Mouse (Mus musculus): ENCODE measurements around the gene Atp2b1.

Atp2b1 gene

GRCm38 (mm10) chr10:98916011-98916780, 2.0 kb downstream of the Atp2b1 start:
- no peak for DNase-seq (ENCODE audit: low spot score)

GRCm38 (mm10) chr10:98916781-98917340, 2.7 kb downstream of the Atp2b1 start:
- DNase-seq (ENCODE audit: low spot score): no peak

- DNase-seq (ENCODE audit: low spot score): no peak
Measured at GRCm38 (mm10) chr10:98925081-98925480, 10.9 kb downstream of the Atp2b1 start.

- no peak for DNase-seq (ENCODE audit: low spot score)
Measured at GRCm38 (mm10) chr10:98926991-98927390, 12.8 kb downstream of the Atp2b1 start.

GRCm38 (mm10) chr10:98929444-98929843, 15.2 kb downstream of the Atp2b1 start:
- DNase-seq (ENCODE audit: low spot score): no peak

- no peak for DNase-seq (ENCODE audit: low spot score)
Measured at GRCm38 (mm10) chr10:98930143-98930542, 15.9 kb downstream of the Atp2b1 start.

- no peak for DNase-seq (ENCODE audit: low spot score)
Measured at GRCm38 (mm10) chr10:98940137-98940536, 25.9 kb downstream of the Atp2b1 start.

- DNase-seq (ENCODE audit: low spot score): no peak
Measured at GRCm38 (mm10) chr10:98940799-98941198, 26.6 kb downstream of the Atp2b1 start.

- DNase-seq (ENCODE audit: low spot score): no peak
Measured at GRCm38 (mm10) chr10:98941991-98942390, 27.8 kb downstream of the Atp2b1 start.

- no peak for DNase-seq (ENCODE audit: low spot score)
Measured at GRCm38 (mm10) chr10:98942999-98943398, 28.8 kb downstream of the Atp2b1 start.

GRCm38 (mm10) chr10:98943894-98944293, 29.7 kb downstream of the Atp2b1 start:
- DNase-seq (ENCODE audit: low spot score): no peak

GRCm38 (mm10) chr10:98946031-98946791, 32.0 kb downstream of the Atp2b1 start:
- no peak for DNase-seq (ENCODE audit: low spot score)

- DNase-seq (ENCODE audit: low spot score): no peak
Measured at GRCm38 (mm10) chr10:98947206-98947605, 33.0 kb downstream of the Atp2b1 start.

GRCm38 (mm10) chr10:98948096-98948495, 33.9 kb downstream of the Atp2b1 start:
- no peak for DNase-seq (ENCODE audit: low spot score)

- no peak for DNase-seq (ENCODE audit: low spot score)
Measured at GRCm38 (mm10) chr10:98949750-98950149, 35.5 kb downstream of the Atp2b1 start.

- no peak for DNase-seq (ENCODE audit: low spot score)
Measured at GRCm38 (mm10) chr10:98951286-98952270, 37.4 kb downstream of the Atp2b1 start.

GRCm38 (mm10) chr10:98954230-98954993, 40.2 kb downstream of the Atp2b1 start:
- DNase-seq (ENCODE audit: low spot score): no peak

- no peak for DNase-seq (ENCODE audit: low spot score)
Measured at GRCm38 (mm10) chr10:98956124-98956523, 41.9 kb downstream of the Atp2b1 start.

- no peak for DNase-seq (ENCODE audit: low spot score)
Measured at GRCm38 (mm10) chr10:98958752-98959151, 44.5 kb downstream of the Atp2b1 start.

GRCm38 (mm10) chr10:98959385-98959784, 45.2 kb downstream of the Atp2b1 start:
- DNase-seq (ENCODE audit: low spot score): no peak

- no peak for DNase-seq (ENCODE audit: low spot score)
Measured at GRCm38 (mm10) chr10:98960911-98961310, 46.7 kb downstream of the Atp2b1 start.

Data from testis, postnatal 14 days (tissue).